Mouse (Mus musculus) R1 (cell line): ENCODE data around the gene Frmd7.

ENCODE experiments used
- DNase-seq: peaks from one replicate; pipeline ENCODE4 v3.0.0-alpha.2; 2018; ENCODE audit warnings: low read depth, low spot score

Frmd7 gene

DNA sequence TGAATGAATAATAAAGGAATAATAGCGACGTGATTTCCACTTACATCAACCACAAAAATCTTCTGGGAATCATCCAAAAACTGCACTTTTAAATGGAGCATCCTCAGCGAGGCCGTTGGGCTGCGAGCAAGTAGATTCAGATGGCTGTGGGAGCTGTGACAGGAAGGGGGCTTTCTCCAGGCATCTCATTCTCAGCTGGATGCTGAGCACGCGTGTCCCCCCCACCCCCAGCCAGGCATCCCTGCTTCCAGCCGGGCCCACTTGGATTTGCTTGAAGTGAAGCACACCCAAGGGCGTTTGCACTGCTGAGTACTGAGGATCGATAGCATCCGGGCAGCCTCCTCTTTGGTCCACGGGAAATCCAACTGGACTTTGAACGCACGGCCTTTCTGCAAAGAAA is at the start of gene Frmd7:
Gene Frmd7 (minus strand): TSS at position 101 of the 400 bp plus-strand sequence.
- DNase-seq = no peak

DNA sequence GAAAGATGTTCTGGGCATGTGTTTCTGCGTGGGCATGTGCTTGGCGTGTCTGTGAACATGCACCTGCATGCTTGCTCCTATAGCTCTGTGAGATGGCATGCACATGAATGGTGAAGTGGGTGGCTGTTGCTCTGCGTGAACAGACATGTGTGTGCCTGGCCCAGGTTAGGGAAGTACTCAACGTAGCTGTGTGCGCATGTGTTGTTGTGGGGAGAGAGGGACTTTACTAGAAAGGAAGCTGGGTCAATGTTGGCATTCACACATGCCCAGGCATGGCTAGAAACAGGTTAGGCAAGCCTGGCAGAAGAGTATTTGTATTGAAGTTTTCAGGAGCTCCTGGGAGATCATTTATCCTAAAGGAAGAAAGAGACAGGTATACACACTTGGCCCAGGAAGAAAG is 48.8 kb upstream of the Frmd7 start:
- DNase-seq = no peak

DNA sequence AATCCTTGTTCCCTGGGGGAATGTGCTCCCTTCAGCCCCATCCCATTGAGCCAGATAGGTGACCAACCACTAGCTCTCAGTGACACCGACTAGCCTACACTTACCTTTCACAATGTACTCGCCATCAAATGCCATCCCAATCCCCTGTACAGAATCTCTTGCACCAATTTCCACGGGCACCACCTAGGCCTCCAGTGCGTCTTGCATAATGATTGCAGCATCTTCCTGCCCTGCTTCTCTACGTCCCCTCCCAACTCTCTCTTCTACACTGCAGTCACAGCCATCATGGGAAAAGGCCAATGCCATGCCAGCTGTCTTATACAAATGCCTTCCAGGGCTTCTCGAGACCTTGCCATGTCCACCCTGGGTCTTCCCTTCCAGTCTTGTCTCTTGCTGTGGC is 47.4 kb upstream of the Frmd7 start:
- no peak for DNase-seq

DNA sequence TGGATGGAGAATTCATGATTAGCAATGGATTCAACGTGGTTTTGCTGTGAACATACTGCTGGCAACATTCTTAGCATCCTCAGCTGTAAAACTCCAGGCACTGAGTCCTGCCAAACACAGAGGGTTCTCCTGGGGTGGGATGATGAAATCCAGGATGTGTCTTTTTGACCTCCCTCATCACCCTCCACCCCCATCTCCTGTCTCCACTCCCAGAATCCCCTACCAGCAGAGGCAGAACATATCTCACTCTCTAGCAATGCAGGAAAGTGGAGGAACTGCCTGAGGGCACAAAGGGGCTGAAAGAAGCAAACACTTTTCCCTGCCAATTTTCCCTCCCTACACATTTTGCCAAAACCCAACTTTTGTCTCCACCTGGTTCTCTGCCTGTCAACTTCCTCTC is 46.1 kb upstream of the Frmd7 start:
- no peak for DNase-seq

DNA sequence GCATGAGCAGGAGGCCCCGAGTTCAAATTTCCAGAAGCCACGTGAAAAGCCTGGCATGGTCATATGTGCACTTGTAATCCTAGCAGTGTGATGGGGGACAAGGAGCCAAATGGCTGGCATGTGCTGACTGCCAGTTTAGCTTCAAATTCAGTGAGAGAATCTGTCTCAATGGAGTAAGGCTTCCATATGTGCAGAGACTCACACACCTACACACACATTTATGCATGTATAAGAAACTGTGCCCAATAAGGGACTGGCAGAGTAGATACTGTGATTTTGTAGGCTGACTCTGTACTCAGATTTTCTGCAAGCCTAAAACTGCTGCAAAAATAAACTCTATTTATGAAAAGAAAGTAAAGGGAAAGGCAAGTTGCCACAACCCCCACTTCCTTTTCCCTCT is 35.9 kb upstream of the Frmd7 start:
- DNase-seq = no peak

DNA sequence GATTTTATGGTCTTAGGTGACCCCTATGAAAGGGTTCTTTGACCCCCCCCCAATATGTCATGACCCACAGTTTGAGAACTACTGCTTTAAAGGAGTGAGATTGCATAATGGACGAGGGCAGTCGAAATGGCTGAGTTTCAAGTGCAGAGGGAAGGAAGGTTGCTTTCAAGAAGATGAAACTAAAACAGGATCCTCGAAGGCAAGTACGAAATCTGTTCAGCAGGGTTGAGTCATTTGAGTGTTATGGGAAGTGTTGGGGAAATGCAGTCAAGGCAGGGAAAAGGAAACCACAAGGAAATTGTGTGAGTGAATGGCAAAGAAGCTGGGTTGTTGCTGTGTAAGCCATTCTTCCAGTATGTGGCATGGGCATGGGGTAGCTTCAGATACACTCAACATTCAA is 29.6 kb upstream of the Frmd7 start:
- DNase-seq = no peak

DNA sequence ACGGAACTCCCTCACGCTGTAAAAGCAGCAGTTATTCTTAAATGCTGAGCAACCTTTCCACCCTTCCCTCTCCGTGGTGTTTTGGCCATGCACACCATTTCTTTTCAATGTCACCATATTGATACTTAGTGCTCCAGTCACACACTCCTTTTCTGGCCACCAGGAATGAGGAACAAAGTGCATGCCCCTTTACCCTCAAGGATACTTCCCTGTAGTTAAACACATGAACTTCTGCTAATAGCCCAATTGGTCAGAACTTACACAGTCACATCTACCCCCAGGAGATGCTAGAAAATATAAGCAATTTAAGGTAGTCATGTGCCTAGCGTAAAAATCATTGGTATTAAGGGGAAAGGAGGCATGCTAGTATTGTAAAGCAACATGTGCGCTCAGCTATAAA is 27.4 kb upstream of the Frmd7 start:
- no peak for DNase-seq

DNA sequence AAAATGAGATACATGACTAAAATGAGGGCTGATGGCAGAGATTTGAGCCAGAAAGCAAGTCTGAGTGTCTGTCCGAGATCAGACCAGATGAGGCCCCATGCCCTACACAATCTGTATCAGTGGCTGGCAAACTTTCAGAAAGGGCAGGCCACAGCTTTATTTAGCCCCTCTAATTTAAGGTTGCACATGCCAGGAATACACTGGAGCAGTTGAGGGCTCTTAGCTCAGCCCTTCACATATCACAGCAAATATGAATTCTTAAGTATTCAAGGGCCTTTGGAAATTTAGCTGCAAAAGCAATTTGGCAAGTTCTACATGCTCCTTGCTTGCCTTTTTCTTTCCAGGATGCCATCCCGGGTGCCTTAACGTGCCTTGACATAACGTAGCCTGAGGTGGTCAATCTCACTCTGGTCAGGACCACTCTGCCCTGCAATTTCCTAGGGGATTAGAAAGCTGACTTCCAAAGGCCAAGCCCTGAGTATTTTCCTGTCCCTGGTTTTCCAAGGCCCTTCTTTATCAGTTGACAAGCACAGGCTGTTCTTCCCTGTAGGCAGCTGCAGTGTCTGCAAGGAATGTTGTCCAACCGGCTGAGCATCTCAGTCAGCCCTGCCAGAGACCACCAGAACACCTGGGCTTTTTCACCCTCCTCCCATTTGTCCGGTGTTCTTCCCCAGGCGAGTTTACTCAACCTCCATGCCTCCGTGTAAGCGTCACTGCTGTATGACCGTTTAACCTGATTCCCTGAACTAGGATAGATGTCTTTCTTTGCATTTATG is 25.8 kb upstream of the Frmd7 start:
- DNase-seq = no peak

DNA sequence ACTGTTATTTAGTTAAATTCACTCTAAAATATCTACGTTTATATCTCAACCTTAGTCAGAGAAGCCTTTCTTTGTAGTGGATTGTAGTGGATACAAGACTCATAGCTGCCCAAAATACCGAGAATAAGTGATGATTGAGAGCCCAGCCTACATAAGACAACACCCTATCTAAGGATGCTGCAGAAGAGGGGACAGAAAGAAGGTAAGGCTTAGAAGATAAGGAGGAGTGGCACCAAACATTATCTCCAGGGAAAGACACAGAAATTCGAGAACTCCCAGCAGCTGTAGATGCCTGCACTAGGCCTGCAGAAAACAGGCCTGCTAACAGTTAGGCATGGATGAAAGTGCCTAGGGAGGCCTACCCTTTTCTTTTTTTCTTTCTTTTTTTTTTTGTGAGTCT is 22.6 kb upstream of the Frmd7 start:
- DNase-seq = no peak

DNA sequence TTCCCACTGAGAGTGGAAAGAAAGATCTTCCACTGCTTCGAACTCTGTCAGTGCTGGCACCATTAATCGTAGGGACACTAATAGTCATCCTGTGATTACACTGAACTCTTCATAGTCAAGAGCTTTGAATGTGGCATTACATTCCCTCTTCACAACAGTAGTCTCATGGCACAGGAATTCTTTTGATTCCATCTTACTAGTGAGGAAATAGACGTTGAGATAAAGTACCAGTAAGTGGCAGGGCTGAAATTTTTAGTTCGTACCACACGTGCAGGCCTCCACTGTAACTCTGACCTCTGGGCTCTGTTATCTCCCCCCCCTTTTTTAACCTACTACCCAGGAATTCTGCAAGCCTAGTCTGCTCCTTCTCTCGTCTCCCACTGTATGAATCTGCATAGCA is 20.4 kb upstream of the Frmd7 start:
- no peak for DNase-seq

DNA sequence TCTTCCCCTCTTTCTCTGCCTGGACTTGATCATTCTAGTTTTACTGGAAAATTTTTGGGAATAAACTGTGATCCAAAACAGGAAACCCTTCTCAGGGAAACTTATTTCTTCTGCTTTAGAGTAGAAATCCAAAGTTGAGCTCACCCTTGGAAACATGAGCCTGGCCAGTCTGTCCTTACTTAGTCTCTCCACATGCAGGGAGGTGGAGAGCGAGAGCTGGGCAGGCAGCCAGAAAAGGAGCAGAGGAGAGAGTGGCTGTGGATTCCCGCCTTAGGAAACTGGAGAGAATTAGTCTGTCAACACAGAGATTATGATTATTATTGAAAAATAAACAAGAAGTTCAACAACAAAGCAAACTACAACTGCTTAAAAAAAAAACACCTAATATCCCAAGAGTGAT is 6.1 kb upstream of the Frmd7 start:
- no peak for DNase-seq

DNA sequence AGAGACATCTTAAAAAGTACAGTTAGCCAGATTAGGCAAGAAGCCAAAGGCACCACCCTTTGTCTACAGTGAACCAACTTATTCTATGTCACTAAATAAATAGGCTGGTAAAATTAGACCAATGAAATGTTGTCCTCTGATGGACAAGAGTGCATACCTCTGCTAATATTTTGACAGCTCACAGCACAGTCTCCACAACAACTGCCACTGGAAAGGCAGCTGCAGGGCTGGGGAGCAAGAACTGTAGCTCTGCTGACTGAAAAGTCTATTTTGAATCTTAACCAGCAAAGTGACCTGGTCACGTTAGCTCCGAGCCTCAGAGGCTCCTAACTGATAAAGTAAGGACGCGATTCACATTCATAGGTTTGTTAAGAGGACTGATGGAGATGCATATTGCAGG is 5.6 kb upstream of the Frmd7 start:
- DNase-seq = no peak

DNA sequence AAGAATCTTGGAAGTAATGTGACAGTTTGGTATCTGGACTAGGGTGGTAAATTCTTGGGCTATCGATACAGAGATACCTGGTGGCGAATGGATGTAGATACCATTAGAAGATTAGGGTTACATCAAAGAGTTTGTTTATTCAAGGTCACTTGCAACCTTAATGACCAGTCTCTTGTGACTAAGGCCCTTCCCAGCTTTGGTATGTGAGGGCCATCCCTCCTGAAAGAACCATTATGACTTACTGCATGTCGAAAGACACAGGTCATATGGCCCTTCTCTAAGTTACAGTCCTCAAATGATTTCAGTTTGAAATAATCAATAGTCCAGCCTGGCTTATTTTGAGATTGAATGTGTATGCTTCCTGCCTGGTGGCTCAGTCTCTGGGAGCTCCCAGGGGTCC is 5.4 kb downstream of the Frmd7 start:
- DNase-seq = no peak

DNA sequence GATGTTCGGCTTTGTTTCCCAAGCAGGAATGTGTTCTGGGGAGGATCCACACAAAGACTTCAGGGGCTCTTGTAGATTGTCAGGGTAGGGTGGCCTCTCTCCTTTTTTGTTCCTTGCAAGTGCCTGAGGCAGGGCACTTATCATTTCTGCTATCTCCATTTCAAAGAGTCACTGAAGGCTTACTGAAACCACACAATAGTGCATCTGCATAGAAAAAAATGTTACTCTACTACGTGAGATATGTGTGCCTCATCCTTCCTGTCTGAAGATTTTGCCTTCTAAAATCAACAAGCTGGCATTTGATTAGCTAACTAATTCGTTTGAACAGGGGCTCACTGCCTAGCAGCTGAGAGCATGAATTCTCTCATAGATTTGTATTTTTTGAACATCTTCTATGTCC is 12.2 kb downstream of the Frmd7 start:
- DNase-seq = peak; percentile 8

DNA sequence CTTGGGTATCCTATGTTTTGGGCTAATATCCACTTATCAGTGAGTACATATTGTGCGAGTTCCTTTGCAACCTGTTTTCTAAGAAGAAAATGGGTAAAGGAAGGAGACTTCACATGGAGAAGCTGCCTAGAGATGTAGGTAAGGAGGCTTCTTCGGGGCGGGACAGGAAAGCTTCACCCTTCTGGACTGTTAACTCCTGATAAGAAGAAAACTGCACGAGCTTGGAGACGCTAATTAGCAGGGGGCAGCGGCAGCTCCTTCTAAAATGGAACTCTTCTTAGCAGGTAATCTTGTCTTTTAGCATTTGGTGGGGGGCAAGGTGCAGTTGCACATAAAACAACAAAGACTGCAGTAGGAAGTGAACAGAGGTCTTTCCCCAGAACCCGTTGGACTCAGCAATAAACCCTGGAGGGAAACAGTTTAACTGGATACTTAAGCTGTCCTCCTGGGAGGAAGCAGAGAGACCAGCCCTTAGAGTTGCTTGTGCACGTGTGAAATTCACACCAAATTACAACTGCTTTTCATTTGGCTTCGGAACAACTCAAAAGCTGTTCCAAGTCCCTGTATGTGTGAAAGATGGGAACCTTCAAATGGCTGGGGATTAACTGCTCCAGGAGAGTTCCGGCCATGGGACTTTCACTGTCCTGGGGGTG is 15.5 kb downstream of the Frmd7 start:
- no peak for DNase-seq

DNA sequence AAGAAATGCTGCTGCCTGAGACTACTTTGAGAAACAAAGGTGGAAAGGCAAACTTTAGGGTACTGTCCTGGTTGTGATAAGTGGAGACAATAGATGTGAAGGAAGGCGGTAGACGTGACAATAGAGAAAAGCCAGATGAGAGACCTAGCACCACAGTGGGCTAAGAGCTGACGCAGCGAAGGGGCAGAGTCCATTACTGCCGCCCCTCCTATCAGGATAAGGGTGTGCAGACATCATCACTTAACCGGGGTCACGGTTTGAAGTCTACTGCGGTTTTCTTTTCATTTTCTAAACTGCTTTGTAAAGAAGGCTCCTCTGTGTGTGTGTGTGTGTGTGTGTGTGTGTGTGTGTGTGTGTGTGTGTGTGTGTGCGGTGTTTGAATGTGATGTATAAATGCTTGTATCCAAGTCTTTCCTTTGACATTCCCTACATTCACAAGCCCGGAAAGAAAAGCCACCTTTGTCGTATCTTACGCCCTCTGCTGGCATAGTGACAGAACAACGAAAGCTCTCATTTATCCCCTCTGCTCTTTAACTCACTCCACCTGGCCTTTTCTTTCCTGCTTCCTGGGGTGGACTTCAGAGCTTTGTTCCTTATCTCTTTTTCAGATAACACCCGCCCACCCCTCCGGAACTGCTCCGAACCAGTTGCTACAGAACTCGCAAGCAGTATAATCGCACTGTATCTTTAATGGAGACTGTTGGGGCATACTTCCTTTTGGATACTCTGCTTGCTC is 17.7 kb downstream of the Frmd7 start:
- DNase-seq = peak; percentile 46

DNA sequence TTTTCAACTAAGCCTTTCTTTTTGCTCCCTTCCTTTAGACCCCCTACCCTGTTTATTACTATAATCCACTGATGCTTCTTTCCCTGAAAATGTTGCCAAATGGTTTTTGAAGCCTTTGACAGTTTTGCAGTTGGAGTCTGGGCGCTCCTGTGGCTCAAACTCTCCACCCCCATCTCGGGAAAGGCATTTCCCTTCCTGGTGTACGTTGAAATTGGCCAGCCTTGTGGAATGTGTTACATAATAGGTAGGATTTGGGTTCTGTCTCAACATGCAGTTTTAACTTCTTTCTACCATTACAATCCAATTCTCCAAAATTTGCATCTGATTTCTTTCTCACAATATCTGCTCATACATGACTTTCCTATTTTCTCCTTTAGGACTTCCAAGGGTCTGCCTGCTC is 23.8 kb downstream of the Frmd7 start:
- no peak for DNase-seq

DNA sequence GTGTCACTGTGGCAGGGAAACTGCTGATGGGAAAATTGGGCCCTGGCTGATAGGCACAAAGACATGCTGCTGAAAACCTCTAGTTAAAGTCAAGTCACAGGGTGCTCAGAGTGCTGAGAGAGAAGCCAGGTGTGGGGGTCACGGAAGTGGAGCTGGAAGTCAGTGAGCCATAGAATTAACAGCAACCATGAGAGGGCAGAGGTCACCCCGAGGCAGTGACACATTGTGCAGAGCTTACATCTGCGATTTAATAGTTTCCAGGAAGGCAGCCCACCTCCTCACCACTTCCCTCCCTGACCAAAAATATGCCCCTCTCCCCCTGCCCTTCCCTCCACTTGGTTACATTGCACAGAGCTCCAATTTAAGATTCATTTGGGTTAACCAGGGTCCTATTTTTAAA is 25.1 kb downstream of the Frmd7 start:
- no peak for DNase-seq

DNA sequence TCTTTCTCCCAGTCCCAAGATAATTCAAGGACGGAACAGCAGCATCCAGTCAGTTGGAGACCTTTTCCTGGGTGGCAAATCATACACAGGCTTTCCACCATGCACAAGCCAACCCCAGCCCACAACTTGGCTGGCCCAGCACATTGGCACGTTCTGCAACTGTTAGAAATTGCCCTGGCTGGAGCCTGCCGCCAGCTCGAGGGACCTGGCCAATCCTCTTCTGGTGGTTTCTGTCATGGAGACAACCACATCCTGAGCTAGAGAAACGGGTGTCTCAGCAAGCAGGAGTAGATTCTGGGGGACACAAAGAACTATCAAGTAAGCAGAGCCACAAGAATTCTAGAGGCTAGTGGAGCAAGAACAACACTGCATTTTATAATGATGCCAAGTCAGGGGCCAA is 32.6 kb downstream of the Frmd7 start:
- DNase-seq = no peak

DNA sequence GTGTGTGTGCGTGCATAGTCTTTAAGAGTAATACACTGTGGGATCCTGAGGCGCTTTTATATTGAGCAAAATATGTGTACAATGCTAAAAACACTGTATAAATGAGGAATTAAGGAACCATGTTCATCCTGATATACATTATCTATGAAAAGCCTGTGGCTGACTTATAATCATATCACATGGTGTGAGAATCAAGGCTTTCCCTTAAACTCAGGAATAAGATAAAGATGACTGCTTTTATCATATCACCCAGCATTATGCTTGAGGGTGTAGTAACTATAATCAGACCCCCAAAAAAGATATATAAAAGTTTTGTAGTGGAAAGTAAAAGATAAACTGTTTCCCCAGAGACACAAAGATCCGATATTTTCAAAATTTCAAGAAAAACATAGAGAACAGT is 39.0 kb downstream of the Frmd7 start:
- DNase-seq = no peak

DNA sequence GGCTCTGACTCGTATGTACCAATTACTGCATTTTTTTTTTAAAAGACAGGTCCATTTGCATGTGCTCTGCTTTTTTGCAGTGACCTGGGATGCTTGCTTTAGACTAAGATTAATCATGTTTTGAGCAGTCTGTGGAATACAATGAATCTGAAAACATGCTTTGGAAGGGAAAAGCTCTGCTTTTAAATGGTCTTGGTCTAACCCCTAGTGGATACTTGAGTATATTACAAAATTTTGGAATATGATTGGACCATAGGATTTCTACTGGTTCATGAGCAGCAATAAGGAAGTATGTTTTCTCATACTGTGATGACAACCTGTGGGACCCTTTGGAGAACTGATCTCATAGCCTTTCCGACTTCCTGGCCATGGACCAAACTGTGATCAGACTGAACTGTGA is 54.5 kb downstream of the Frmd7 start:
- DNase-seq = no peak

DNA sequence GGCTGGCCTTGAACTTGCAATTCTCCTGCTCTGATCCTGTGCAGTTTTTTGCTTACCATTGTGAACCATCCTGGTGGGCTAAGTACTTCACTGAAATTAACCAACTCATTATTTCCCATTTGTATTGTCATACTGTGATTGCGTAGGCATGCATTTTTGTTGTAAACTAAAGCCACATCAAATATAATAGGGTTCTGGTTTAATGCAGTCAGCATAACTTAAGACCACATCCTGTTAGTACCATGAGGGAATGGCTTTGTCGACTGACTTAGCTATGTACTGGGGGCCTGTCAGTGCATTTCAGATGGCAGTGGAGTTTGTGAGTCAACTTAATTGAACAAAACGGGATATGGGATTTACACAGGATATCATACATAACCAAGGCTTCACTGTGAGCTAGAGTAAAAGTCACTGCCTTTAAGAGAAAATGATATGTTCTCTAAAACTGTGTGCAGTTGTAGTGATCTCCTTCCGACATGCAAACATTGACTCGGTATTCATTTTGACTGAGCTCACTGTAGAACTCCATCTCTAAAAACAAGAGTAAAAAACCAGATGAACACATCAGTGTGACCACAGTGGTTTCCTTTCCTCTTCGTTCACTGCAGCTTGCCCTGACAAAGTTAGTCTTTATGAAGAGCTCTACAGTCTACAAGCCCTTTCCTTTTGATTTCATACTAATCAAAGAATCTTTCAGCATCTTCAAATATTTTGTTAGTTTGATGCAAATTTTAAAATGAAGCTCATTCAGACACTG is 68.1 kb downstream of the Frmd7 start:
- DNase-seq = no peak
